Mouse (Mus musculus): ENCODE results near the gene Skap1.

GRCm38 (mm10) chr11:96786731-96787450 lies 322.5 kb downstream of the Skap1 start:
- TF ChIP-seq FLI1 (IDR thresholded peaks at IDR 0.05; ENCODE audit: low read length) (no peak), GATA1 (IDR thresholded peaks at IDR 0.05; ENCODE audit: borderline replicate concordance, low read length) (no peak)

Data from megakaryocyte, embryonic 14.5 days (primary cell).